Mouse (Mus musculus): ENCODE measurements around the gene Naglu. TPM values are rescaled to one million over a fixed set of nuclear protein-coding genes. Genes with fewer than 3 reads are reported as not detected.

The Naglu gene
- polyA plus RNA-seq, 1 experiment: 0.14 TPM

- TF ChIP-seq TAL1 (IDR thresholded peaks at IDR 0.05; ENCODE audit: low read length) (no peak), GATA1 (IDR thresholded peaks at IDR 0.05; ENCODE audit: low read length) (no peak)
- Histone ChIP-seq H3K36me3 (ENCODE audit: control insufficient read depth) (peaks cover 99% of the 10 kb centered on the region), H3K27me3 (ENCODE audit: control insufficient read depth) (no peaks in the 10 kb centered on the region), H3K9me3 (ENCODE audit: control insufficient read depth, low read length) (no peaks in the 10 kb centered on the region), H3K4me1 (ENCODE audit: control insufficient read depth) (no peaks in the 10 kb centered on the region), H3K4me3 (replicated peaks) (no peak overlapping the region)
Measured at GRCm38 (mm10) chr11:101034614-101035327, 35.0 kb upstream of the Naglu start.

DNA sequence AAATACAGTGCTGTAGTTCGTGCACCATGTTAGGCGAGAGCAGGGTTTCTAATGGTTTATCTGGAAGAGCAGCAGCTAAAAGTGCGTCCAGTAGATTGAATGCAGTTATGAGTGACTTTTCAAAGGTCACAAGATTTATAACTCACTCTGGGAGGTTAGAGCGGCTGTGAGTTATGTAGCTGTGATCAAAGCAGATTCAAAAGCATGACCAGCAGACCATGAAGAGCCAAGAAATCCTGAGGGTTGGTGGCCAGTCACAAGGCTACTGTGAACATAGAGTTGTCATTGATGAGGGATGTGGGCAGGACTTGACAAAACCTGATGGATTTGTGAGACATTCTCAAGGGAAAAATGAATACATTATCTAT is 34.5 kb upstream of the Naglu start:
- Histone ChIP-seq H3K4me1 (ENCODE audit: control insufficient read depth) (no peaks in the 10 kb centered on the region), H3K27me3 (ENCODE audit: control insufficient read depth) (no peaks in the 10 kb centered on the region), H3K36me3 (ENCODE audit: control insufficient read depth) (peaks cover 99% of the 10 kb centered on the region), H3K9me3 (ENCODE audit: control insufficient read depth, low read length) (no peaks in the 10 kb centered on the region), H3K4me3 (replicated peaks) (no peak overlapping the region)
- no peak for TF ChIP-seq TAL1 (IDR thresholded peaks at IDR 0.05; ENCODE audit: low read length)
- no peak for TF ChIP-seq GATA1 (IDR thresholded peaks at IDR 0.05; ENCODE audit: low read length)

DNA sequence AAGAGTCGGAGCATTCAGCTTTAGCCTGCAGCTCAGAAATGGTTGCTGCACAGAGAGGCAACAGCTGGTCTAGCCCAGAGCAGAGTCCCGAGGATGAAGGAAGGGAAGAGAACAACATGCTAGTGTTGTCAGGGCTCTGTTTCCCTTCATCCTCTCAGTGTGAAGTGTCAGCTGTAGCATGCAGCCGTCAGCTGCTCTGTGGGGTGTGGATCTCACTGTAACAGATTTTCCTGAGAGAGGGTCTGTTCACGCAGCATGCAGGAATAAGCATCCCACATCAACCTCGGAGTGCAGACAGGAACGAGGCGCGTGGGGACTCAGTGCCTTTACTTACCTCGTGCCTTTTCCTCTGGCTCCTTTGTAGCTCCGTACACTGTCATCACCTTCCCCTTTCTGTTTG is 32.0 kb upstream of the Naglu start:
- H3K27me3 ChIP-seq (ENCODE audit: control insufficient read depth): no peaks in the 10 kb centered on the region
- H3K9me3 ChIP-seq (ENCODE audit: control insufficient read depth, low read length): no peaks in the 10 kb centered on the region
- peaks cover 99% of the 10 kb centered on the region for H3K36me3 ChIP-seq (ENCODE audit: control insufficient read depth)
- no peaks in the 10 kb centered on the region for H3K4me1 ChIP-seq (ENCODE audit: control insufficient read depth)
- TF ChIP-seq TAL1 (IDR thresholded peaks at IDR 0.05; ENCODE audit: low read length) (no peak), GATA1 (IDR thresholded peaks at IDR 0.05; ENCODE audit: low read length) (no peak)
- H3K4me3 ChIP-seq (replicated peaks): no peak overlapping the region

DNA sequence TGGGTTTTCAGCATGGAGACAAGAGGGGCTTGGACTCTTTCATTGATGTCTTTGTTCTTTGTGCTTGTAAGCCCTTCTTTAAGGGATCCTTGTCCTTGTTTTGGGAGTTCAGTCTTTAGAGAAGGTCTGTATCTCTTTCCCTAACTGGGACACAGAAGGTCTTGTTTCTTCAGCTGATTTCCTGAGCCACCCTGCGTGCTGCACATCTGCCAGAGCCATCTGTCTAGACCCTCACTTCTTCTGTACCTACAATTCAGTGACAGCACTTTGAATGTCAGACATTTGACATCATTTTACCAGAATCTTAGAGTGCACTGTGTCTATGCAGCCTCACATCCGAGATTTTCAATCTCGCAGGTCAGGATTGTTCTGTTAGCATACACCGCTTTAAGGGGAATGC is 24.0 kb upstream of the Naglu start:
- TF ChIP-seq TAL1 (IDR thresholded peaks at IDR 0.05; ENCODE audit: low read length): no peak
- no peak for TF ChIP-seq GATA1 (IDR thresholded peaks at IDR 0.05; ENCODE audit: low read length)
- H3K9me3 ChIP-seq (ENCODE audit: control insufficient read depth, low read length): no peaks in the 10 kb centered on the region
- no peaks in the 10 kb centered on the region for H3K27me3 ChIP-seq (ENCODE audit: control insufficient read depth)
- H3K36me3 ChIP-seq (ENCODE audit: control insufficient read depth): peaks cover 100% of the 10 kb centered on the region
- H3K4me3 ChIP-seq (replicated peaks): no peak overlapping the region
- H3K4me1 ChIP-seq (ENCODE audit: control insufficient read depth): no peaks in the 10 kb centered on the region; the same call in 1 of the 2 replicates

GRCm38 (mm10) chr11:101046440-101046839 is 23.4 kb upstream of the Naglu start:
- Histone ChIP-seq H3K4me3 (replicated peaks) (no peak overlapping the region), H3K4me1 (ENCODE audit: control insufficient read depth) (no peaks in the 10 kb centered on the region; the same call in 1 of the 2 replicates), H3K27me3 (ENCODE audit: control insufficient read depth) (no peaks in the 10 kb centered on the region), H3K9me3 (ENCODE audit: control insufficient read depth, low read length) (no peaks in the 10 kb centered on the region), H3K36me3 (ENCODE audit: control insufficient read depth) (peaks cover 100% of the 10 kb centered on the region)
- no peak for TF ChIP-seq TAL1 (IDR thresholded peaks at IDR 0.05; ENCODE audit: low read length)
- TF ChIP-seq GATA1 (IDR thresholded peaks at IDR 0.05; ENCODE audit: low read length): no peak

DNA sequence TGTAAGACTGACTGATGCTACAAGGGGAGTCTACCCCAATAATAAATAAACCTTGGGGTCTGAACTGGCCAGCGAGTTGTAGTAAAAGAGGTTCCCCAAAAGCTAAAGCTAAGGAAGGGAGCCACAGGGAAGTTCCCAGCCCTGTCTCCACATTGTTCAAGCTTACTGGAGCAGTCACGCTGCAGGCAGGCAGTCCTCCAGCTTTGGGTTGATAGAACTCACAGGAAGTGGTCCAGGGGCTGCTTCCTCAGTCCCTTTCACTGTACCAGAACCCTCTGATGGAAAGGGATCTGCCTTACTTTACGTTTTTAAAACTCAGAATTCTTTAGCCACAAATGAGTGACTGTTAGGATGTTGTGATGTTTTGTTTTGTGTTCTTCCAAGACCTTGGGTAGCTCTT is 22.3 kb upstream of the Naglu start:
- H3K4me1 ChIP-seq (ENCODE audit: control insufficient read depth): no peaks in the 10 kb centered on the region; the same call in none of the 2 replicates
- no peak for TF ChIP-seq GATA1 (IDR thresholded peaks at IDR 0.05; ENCODE audit: low read length)
- TF ChIP-seq TAL1 (IDR thresholded peaks at IDR 0.05; ENCODE audit: low read length): no peak
- H3K27me3 ChIP-seq (ENCODE audit: control insufficient read depth): no peaks in the 10 kb centered on the region
- H3K36me3 ChIP-seq (ENCODE audit: control insufficient read depth): peaks cover 100% of the 10 kb centered on the region
- H3K9me3 ChIP-seq (ENCODE audit: control insufficient read depth, low read length): no peaks in the 10 kb centered on the region
- no peak overlapping the region for H3K4me3 ChIP-seq (replicated peaks)

GRCm38 (mm10) chr11:101050359-101050758 is 19.5 kb upstream of the Naglu start:
- peaks cover 6% of the 10 kb centered on the region for H3K4me1 ChIP-seq (ENCODE audit: control insufficient read depth)
- no peak overlapping the region for H3K4me3 ChIP-seq (replicated peaks)
- no peaks in the 10 kb centered on the region for H3K27me3 ChIP-seq (ENCODE audit: control insufficient read depth)
- H3K9me3 ChIP-seq (ENCODE audit: control insufficient read depth, low read length): peaks cover 12% of the 10 kb centered on the region
- TF ChIP-seq TAL1 (IDR thresholded peaks at IDR 0.05; ENCODE audit: low read length): no peak
- no peak for TF ChIP-seq GATA1 (IDR thresholded peaks at IDR 0.05; ENCODE audit: low read length)
- H3K36me3 ChIP-seq (ENCODE audit: control insufficient read depth): peaks cover 100% of the 10 kb centered on the region

- peaks cover 100% of the 10 kb centered on the region for H3K36me3 ChIP-seq (ENCODE audit: control insufficient read depth)
- peaks cover 8% of the 10 kb centered on the region for H3K4me1 ChIP-seq (ENCODE audit: control insufficient read depth)
- H3K9me3 ChIP-seq (ENCODE audit: control insufficient read depth, low read length): peaks cover 12% of the 10 kb centered on the region
- H3K27me3 ChIP-seq (ENCODE audit: control insufficient read depth): no peaks in the 10 kb centered on the region
- TF ChIP-seq TAL1 (IDR thresholded peaks at IDR 0.05; ENCODE audit: low read length) (no peak), GATA1 (IDR thresholded peaks at IDR 0.05; ENCODE audit: low read length) (no peak)
- H3K4me3 ChIP-seq (replicated peaks): no peak overlapping the region
Measured at GRCm38 (mm10) chr11:101051051-101051493, 18.7 kb upstream of the Naglu start.

DNA sequence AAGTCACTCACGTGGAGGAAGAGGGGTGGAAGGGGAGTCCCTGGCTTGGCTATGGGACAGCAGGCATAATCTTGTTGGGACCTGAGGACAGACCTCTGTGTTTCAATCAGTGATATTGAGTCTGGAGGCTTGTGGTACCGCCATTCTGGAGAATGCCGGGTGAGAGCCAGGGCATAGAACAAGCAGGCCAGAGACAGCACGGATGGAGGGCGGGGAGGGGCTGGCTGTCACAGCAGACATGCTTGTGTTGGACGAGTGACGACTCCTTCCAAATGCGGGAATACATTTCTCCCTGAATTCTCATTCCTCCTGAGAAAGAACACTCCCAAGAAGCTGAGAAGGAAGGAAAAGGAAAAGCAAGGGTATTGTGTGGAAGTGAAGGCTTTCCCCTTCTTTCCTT is 18.2 kb upstream of the Naglu start:
- peaks cover 8% of the 10 kb centered on the region for H3K4me1 ChIP-seq (ENCODE audit: control insufficient read depth)
- H3K36me3 ChIP-seq (ENCODE audit: control insufficient read depth): peaks cover 100% of the 10 kb centered on the region
- H3K4me3 ChIP-seq (replicated peaks): no peak overlapping the region
- H3K9me3 ChIP-seq (ENCODE audit: control insufficient read depth, low read length): peaks cover 12% of the 10 kb centered on the region
- H3K27me3 ChIP-seq (ENCODE audit: control insufficient read depth): no peaks in the 10 kb centered on the region
- TF ChIP-seq TAL1 (IDR thresholded peaks at IDR 0.05; ENCODE audit: low read length): no peak
- TF ChIP-seq GATA1 (IDR thresholded peaks at IDR 0.05; ENCODE audit: low read length): no peak

Data from erythroblast, embryonic 14.5 days (primary cell).